In genomic region chr6:134565606-134566247, GRCm38 (mm10) we compare ENCODE assay signal across 8 mouse cellular contexts. TPM values are rescaled to one million over a fixed set of nuclear protein-coding genes. Genes with fewer than 3 reads are reported as not detected.
DNase-seq lines count a peak whose midpoint lies in the region; ATAC-seq lines count a peak whose summit lies in the region.

No protein-coding gene starts in this region.

- peak; percentile 28 for DNase-seq in right cerebral cortex, postnatal 25 days
- DNase-seq in right cerebral cortex, adult 18-20 months = no peak
- DNase-seq in adrenal gland, postnatal 36 days = peak; percentile 12 to 17
- DNase-seq in forebrain, embryonic 11.5 days (ENCODE audit: low spot score) = no peak
- DNase-seq in liver, embryonic 11.5 days (ENCODE audit: low spot score) = peak; percentile 44
- DNase-seq in testis, postnatal 10 days (ENCODE audit: low spot score) = no peak

- 0 out of 2 replicates have a peak overlapping the region, but pooled peaks have one; percentile 98 for H3K27ac ChIP-seq in forebrain, embryonic 11.5 days (ENCODE audit: low read depth, low read length)
- no peak overlapping the region; the same call in 1 of the 2 replicates for H3K27ac ChIP-seq in hindbrain, embryonic 16.5 days (ENCODE audit: low read depth, low read length)
- peak overlapping the region; percentile 87; the same call in 1 of the 2 replicates for H3K27ac ChIP-seq in liver, embryonic 11.5 days (ENCODE audit: low read depth, low read length)
- H3K27ac ChIP-seq in neural tube, embryonic 12.5 days = peak overlapping the region; percentile 99; the same call in 1 of the 2 replicates

- WGBS in forebrain, embryonic 11.5 days = under 1% methylated on average over 19 of the region's 19 CpGs
- WGBS in hindbrain, embryonic 16.5 days = 1% methylated on average over 19 of the region's 19 CpGs
- 2% methylated on average over 19 of the region's 19 CpGs for whole genome bisulfite sequencing in liver, embryonic 11.5 days
- WGBS in neural tube, embryonic 12.5 days = 2% methylated on average over 19 of the region's 19 CpGs

- H3K36me3 ChIP-seq in forebrain, embryonic 11.5 days (ENCODE audit: control insufficient read depth, insufficient read depth, low read length) = no peaks in the 10 kb centered on the region
- no peaks in the 10 kb centered on the region for H3K36me3 ChIP-seq in hindbrain, embryonic 16.5 days (ENCODE audit: control insufficient read depth, insufficient read depth, low read length)
- no peaks in the 10 kb centered on the region for H3K36me3 ChIP-seq in liver, embryonic 11.5 days (ENCODE audit: control insufficient read depth, insufficient read depth, low read length)
- no peaks in the 10 kb centered on the region for H3K36me3 ChIP-seq in neural tube, embryonic 12.5 days

- H3K27me3 ChIP-seq in forebrain, embryonic 11.5 days (ENCODE audit: control insufficient read depth, insufficient read depth, low read length) = no peaks in the 10 kb centered on the region
- H3K27me3 ChIP-seq in hindbrain, embryonic 16.5 days (replicated peaks; ENCODE audit: control insufficient read depth, insufficient read depth, low read length) = no peaks in the 10 kb centered on the region
- H3K27me3 ChIP-seq in liver, embryonic 11.5 days (replicated peaks; ENCODE audit: control insufficient read depth, insufficient read depth, low read length) = no peaks in the 10 kb centered on the region
- H3K27me3 ChIP-seq in neural tube, embryonic 12.5 days (replicated peaks) = no peaks in the 10 kb centered on the region

- no peaks in the 10 kb centered on the region for H3K9me3 ChIP-seq in forebrain, embryonic 11.5 days (ENCODE audit: control insufficient read depth, low read length)
- H3K9me3 ChIP-seq in hindbrain, embryonic 16.5 days (ENCODE audit: control insufficient read depth, low read length) = no peaks in the 10 kb centered on the region
- no peaks in the 10 kb centered on the region for H3K9me3 ChIP-seq in liver, embryonic 11.5 days (ENCODE audit: control insufficient read depth, low read length)
- H3K9me3 ChIP-seq in neural tube, embryonic 12.5 days = no peaks in the 10 kb centered on the region

- ATAC-seq in forebrain, embryonic 11.5 days (replicated peaks; ENCODE audit: low FRiP score) = no peak
- no peak for ATAC-seq in hindbrain, embryonic 16.5 days
- ATAC-seq in liver, embryonic 11.5 days (replicated peaks; ENCODE audit: low FRiP score) = no peak
- ATAC-seq in neural tube, embryonic 12.5 days (ENCODE audit: low FRiP score, low read depth) = no peak

- H3K9ac ChIP-seq in forebrain, embryonic 11.5 days (ENCODE audit: low read length) = peak overlapping the region; percentile 99
- H3K9ac ChIP-seq in hindbrain, embryonic 16.5 days (ENCODE audit: low read depth, low read length) = peak overlapping the region; percentile 89
- peak overlapping the region; percentile 98 for H3K9ac ChIP-seq in liver, embryonic 11.5 days (ENCODE audit: low read depth, low read length)
- H3K9ac ChIP-seq in neural tube, embryonic 12.5 days = peak overlapping the region; percentile 98

- H3K4me3 ChIP-seq in forebrain, embryonic 11.5 days (ENCODE audit: low read depth, low read length) = peak overlapping the region; percentile 95
- peak overlapping the region; percentile 69 for H3K4me3 ChIP-seq in hindbrain, embryonic 16.5 days (ENCODE audit: low read length)
- H3K4me3 ChIP-seq in liver, embryonic 11.5 days (ENCODE audit: low read depth, low read length) = peak overlapping the region; percentile 96
- peak overlapping the region; percentile 80 for H3K4me3 ChIP-seq in neural tube, embryonic 12.5 days

- H3K4me2 ChIP-seq in forebrain, embryonic 11.5 days (ENCODE audit: low read depth, low read length, severe bottlenecking) = peak overlapping the region; percentile 70
- H3K4me2 ChIP-seq in hindbrain, embryonic 16.5 days (ENCODE audit: low read length) = peak overlapping the region; percentile 79
- H3K4me2 ChIP-seq in liver, embryonic 11.5 days = peak overlapping the region; percentile 93
- H3K4me2 ChIP-seq in neural tube, embryonic 12.5 days (replicated peaks) = peak overlapping the region; percentile 76

- H3K4me1 ChIP-seq in forebrain, embryonic 11.5 days (replicated peaks; ENCODE audit: control insufficient read depth, insufficient read depth, low read length) = peaks cover 2% of the 10 kb centered on the region; the same call in 1 of the 2 replicates
- peaks cover 10% of the 10 kb centered on the region for H3K4me1 ChIP-seq in hindbrain, embryonic 16.5 days (ENCODE audit: control insufficient read depth, insufficient read depth, low read depth, low read length)
- H3K4me1 ChIP-seq in liver, embryonic 11.5 days (replicated peaks; ENCODE audit: control insufficient read depth, insufficient read depth, low read length) = peaks cover 20% of the 10 kb centered on the region
- peaks cover 17% of the 10 kb centered on the region for H3K4me1 ChIP-seq in neural tube, embryonic 12.5 days

RNA-seq across cellular contexts. Expression of gene Lrp6, which starts 1.0 kb away (rescaled TPM):
- total RNA-seq in adrenal gland, postnatal 36 days (2021) = 10 to 100 TPM; 91.4 to 97.7 TPM
- polyA plus RNA-seq in forebrain, embryonic 11.5 days (2014; fragmentation: Nextera tagmentation; extraction: Ambion mirVana) = 32.5 and 32.9 TPM in 2 replicates
- polyA plus RNA-seq in hindbrain, embryonic 16.5 days (2015; fragmentation: Nextera tagmentation; extraction: Ambion mirVana) = 12.6 and 15.4 TPM in 2 replicates
- polyA plus RNA-seq in liver, embryonic 11.5 days (2014; fragmentation: Nextera tagmentation; extraction: Ambion mirVana) = 14.1 and 17.1 TPM in 2 replicates
- 29.0 and 29.7 TPM in 2 replicates for polyA plus RNA-seq in neural tube, embryonic 12.5 days (2016; fragmentation: Nextera tagmentation; extraction: Ambion mirVana)

Comparison
In these comparisons a context has a peak if more than half of its experiments do, and no peak if none do; other contexts are left out.
1. DNase-seq: peak in right cerebral cortex, postnatal 25 days (single experiment), adrenal gland, postnatal 36 days (2 of 2) and liver, embryonic 11.5 days (single experiment); none in right cerebral cortex, adult 18-20 months (single experiment), forebrain, embryonic 11.5 days (single experiment) and testis, postnatal 10 days (single experiment).
2. Peak in every context shown above with its lines, with median percentiles within 50 percentile points of each other: H3K4me2 ChIP-seq, H3K4me3 ChIP-seq and H3K9ac ChIP-seq.